Mouse (Mus musculus): ENCODE data around the gene Ipp.

Ipp gene

GRCm38 (mm10) chr4:116507425-116508218, at the start of gene Ipp:
Ipp (plus strand) TSS chr4:116507549.
- peak; percentile 95 for DNase-seq (ENCODE audit: low spot score)

- DNase-seq (ENCODE audit: low spot score): no peak
These were observed 45.4 kb upstream of the Ipp start for GRCm38 (mm10) chr4:116461943-116462342.

- DNase-seq (ENCODE audit: low spot score): peak; percentile 17
These were observed 43.9 kb upstream of the Ipp start for GRCm38 (mm10) chr4:116463231-116464125.

GRCm38 (mm10) chr4:116464126-116464981, 43.0 kb upstream of the Ipp start, which contains the start of gene Mast2:
Mast2 (minus strand) TSS chr4:116464183.
- DNase-seq (ENCODE audit: low spot score): peak; percentile 79

- peak; percentile 52 for DNase-seq (ENCODE audit: low spot score)
These were observed 26.0 kb upstream of the Ipp start for GRCm38 (mm10) chr4:116481322-116481721.

GRCm38 (mm10) chr4:116483476-116483875, 23.9 kb upstream of the Ipp start:
- DNase-seq (ENCODE audit: low spot score): no peak

GRCm38 (mm10) chr4:116491119-116491536, 16.2 kb upstream of the Ipp start:
- DNase-seq (ENCODE audit: low spot score): peak; percentile 9

- DNase-seq (ENCODE audit: low spot score): no peak
These were observed 15.5 kb upstream of the Ipp start for GRCm38 (mm10) chr4:116491886-116492285.

- no peak for DNase-seq (ENCODE audit: low spot score)
These were observed 14.9 kb upstream of the Ipp start for GRCm38 (mm10) chr4:116492460-116492859.

- no peak for DNase-seq (ENCODE audit: low spot score)
These were observed 13.7 kb upstream of the Ipp start for GRCm38 (mm10) chr4:116493646-116494045.

GRCm38 (mm10) chr4:116499978-116500377, 7.4 kb upstream of the Ipp start:
- no peak for DNase-seq (ENCODE audit: low spot score)

- no peak for DNase-seq (ENCODE audit: low spot score)
These were observed 394 bp upstream of the Ipp start for GRCm38 (mm10) chr4:116506886-116507424.

- DNase-seq (ENCODE audit: low spot score): no peak
These were observed 23.8 kb downstream of the Ipp start for GRCm38 (mm10) chr4:116531109-116531508.

- no peak for DNase-seq (ENCODE audit: low spot score)
These were observed 29.0 kb downstream of the Ipp start for GRCm38 (mm10) chr4:116536351-116536750.

- DNase-seq (ENCODE audit: low spot score): no peak
These were observed 30.4 kb downstream of the Ipp start for GRCm38 (mm10) chr4:116537737-116538136.

- no peak for DNase-seq (ENCODE audit: low spot score)
These were observed 43.1 kb downstream of the Ipp start for GRCm38 (mm10) chr4:116550432-116550831.

- no peak for DNase-seq (ENCODE audit: low spot score)
These were observed 45.7 kb downstream of the Ipp start for GRCm38 (mm10) chr4:116553035-116553434.

- DNase-seq (ENCODE audit: low spot score): peak; percentile 85
These were observed 48.3 kb downstream of the Ipp start, which contains the start of gene Tmem69 for GRCm38 (mm10) chr4:116555413-116556300. Tmem69 (minus strand) TSS chr4:116555936.

GRCm38 (mm10) chr4:116556561-116557305, 49.4 kb downstream of the Ipp start:
- peak; percentile 91 for DNase-seq (ENCODE audit: low spot score)

Data from c-Kit-positive CD71-positive TER-119-positive erythroid progenitor cells, embryonic 14.5 days (primary cell).